Mouse (Mus musculus): Measurements from ENCODE around the gene Chrna10.

The Chrna10 gene

DNA sequence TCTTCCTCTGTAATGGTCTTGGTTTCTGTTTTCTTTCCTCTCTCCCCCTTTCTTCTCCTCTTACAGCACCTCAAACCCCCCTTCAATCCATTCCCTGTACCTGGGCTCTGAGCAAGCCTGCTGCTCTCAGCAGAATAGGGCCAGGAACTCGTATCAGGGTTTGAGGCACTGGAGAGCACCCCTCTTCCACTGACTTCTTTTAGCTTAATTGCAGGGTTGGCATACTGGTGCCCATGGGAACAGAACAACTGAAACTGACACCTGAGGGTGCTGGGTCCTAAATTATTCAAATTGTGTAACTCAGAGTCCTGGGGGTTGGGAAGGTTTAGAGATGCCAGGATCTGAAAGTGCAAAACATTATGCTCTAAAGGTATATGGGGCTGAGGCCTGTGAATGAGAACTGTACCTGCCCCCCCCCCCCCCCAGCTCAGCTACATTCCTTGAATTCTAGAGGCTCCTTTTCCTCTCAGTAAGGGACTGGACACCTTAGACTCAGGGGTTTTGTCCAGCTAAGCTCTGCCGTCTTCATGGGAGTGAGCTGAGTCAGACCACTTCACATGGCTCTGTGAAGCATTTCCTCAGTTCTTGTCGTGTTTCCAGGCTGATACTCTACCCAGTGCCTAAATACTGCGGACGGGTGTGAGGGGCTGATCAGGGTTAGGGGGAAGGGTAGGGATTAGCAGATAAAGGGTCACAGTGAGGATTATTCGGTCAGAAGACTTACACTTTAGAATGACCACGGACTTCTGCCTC, at the start of gene Chrna10:
Gene Chrna10 (minus strand): TSS at position 250 of the 753 bp plus-strand sequence.
- in situ Hi-C loops (cut with MseI, MboI) = no loop called here

DNA sequence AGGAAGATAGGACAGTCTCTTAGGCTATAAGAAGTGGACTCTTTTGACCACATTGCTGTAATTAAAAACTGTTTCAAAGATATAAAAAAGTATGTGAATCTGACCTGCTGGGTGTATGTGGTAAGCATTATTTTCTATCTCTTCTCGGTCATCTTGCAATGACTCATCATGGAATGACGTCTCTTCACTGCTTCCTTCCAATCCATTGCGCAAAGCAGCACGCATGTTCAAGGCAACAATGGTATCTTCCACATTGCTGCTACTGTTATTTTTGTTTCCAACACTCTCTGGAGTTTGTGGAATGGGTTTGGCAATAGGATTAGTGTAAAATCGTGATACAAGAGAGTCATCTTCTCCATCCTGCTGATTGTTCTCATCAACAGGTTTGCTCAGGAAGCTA, 37.1 kb upstream of the Chrna10 start:
- in situ Hi-C loops (cut with MseI, MboI) = no loop called here

DNA sequence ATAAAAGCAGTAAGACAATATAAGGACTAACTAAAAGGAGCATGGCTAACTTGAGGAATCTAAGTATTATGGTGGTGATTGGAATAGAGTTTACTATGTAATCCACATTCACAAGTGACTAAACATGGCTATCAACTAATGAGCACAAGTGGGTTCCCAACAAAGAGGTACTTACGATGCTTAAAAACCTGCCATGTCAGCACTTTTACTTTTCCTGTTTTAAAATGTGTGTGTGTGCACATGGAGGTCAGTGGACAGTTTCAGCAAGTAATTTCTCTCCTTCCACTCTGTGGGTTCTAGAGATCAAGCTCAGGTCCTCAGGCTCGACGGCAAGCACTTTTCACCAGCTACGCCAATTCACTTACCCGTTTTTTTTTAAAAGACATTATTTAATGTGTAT, 21.3 kb upstream of the Chrna10 start:
- in situ Hi-C loops (cut with MseI, MboI) = no loop called here

DNA sequence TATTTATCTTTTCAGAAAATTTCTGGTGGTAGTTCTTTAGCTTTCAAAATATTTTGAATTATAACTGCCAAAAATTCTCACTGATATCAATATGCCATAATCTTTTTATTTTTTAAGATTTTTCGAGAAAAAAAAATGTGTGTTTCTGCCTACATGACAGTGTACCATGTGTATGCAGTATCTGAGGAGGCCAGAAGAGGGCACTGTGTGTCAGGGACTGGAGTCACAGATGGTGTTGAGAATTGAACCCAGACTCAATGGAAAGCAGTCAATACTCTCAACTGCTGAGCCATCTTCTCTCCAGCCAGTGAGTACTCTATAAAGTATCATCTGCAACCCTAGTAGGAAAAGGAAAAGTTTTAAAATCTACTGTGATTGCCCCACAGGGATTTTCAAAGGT, 20.8 kb upstream of the Chrna10 start:
- in situ Hi-C loops (cut with MseI, MboI) = no loop called here

DNA sequence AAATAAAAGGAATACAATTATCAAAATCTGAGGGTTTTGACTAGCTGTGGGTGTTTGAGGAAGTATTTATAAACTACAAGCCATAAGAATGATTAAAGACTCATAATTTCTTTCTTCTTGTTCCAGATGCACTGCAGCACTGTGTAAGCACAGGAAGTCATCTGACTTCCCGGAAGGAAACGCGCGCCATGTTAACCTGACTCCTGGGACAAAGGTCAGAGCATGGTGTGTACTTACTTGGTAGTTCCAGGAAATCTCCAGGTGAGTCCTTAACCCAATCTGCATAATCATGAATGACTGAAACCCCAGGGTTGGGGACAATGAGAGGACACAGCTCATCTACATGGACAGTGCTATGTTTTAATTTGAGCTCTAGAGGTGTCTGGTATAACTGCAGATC, 15.8 kb upstream of the Chrna10 start:
- in situ Hi-C loops (cut with MseI, MboI) = no loop called here

DNA sequence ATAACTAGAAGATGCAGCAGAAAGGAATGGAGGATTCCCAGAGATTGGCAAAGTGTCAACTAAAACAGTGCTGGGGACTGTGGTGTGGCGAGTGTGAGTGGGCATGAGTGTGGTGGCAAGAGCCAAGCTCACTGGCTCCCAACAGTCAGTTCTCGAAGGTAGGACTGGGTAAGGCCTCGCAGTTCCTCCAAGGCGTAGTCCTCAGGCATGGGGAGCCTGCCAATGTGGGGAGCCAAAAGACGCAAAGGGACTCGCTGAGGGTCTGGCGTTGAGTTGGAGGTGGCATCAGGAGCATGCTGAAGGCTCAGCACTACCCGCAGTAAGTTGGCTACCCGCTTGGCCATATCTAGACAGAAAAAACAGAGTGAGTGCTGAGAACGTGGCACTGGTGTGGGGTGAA, 3.7 kb upstream of the Chrna10 start:
- in situ Hi-C loops (cut with MseI, MboI) = no loop called here

DNA sequence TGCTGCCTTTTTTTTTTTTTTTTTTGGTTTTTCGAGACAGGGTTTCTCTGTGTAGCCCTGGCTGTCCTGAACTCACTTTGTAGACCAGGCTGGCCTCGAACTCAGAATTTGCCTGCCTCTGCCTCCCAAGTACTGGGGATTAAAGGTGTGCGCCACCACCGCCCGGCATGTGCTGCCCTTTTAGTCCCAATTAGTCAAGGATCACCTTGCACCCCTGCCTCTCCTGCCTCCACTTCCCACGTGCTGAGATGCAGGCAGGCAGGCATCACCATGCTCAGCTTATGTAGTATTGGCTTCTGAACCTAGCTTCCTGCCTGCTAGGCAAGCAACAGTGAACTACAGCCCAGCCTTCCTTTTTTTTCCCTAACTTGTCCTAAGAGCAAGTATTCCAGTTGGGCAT, 754 bp upstream of the Chrna10 start:
- in situ Hi-C loops (cut with MseI, MboI) = no loop called here

DNA sequence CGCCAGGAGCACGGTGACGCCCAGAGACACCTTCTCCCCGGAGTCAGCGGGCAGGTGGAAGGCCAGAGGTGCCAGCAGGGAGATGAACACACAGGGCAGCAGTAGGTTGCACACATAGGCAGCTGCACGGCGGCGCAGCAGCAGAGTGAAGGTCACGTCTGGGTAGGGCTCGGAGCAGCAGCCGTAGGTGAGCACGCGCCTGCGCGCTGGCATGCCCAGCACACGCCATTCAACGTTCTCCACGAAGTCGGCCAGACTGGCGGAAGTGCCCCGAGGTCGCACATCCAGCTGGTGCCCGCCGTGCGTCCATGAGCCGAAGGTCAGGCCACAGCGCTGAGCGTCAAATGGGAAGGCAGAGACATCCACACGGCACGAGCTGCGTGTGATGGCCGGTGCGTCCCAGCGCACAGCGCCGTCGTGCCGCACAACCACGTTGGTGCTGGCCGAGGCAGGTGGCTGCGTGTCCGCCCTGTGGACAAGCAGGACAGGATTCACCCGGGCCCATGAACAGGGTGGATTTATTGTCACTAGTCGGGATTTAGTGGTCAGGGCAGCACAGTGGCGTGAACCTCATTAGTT, 3.4 kb downstream of the Chrna10 start:
- in situ Hi-C loops (cut with MseI, MboI) = no loop called here

DNA sequence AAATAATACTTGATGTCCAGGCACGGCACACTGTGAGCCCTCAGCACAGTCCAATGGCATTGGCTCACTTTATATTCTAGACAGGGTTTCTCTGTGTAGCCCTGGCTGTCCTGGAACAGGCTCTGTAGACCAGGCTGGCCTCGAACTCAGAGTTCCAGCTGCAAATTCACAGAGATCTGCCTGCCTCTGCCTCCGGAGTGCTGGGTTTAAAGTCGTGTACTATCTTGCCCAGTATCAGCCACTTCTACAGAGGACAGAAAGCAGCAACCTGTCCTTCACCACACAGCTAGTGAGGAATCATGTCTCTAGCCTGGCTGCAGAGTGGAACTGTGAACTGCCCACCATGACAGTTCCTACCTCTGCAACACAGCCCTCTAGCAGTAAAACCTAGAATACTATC, 6.9 kb downstream of the Chrna10 start:
- in situ Hi-C loops (cut with MseI, MboI) = no loop called here

DNA sequence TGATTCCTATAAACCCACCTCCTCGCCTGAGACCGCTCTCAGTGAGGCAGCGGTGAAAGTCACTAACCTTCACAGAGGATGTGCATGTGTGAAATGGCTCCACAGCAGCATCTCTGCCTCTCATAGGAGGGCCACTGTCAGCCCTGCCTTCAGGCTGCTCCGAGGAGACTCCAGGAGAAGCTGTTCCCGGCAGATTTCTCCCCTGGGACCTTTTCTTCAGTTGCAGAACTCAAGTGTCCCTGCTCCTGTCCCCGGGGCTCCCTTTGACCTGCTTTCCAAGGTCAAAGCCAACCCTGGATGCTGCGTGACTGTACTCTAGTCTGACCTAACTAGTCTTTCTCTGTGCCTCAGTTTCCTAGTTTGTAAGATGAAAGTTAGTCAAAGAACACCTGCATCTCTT, 7.5 kb downstream of the Chrna10 start, which contains the start of gene Art5:
Gene Art5 (minus strand): TSS at position 319 of the 400 bp plus-strand sequence.
- in situ Hi-C loops (cut with MseI, MboI) = no loop called here

DNA sequence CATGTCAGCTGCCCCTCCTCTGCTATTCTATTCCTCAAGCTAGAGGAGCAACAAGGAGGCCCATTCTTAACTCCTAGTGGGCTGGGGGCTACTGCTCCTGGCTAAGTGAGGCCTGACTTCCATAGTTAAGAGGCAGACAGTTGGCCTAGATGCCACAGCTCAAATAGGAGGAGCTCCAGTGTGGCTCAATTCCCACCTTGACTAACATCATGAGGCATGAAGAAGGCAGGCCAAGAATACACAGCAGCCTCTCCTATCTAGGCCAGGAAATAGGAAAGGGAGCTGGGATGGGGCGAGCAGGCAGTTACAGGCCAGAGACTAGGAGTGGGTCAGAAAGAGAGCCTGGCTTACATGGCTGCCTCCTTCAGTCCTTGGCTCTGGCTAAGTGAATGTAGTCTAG, 8.4 kb downstream of the Chrna10 start:
- in situ Hi-C loops (cut with MseI, MboI) = no loop called here

DNA sequence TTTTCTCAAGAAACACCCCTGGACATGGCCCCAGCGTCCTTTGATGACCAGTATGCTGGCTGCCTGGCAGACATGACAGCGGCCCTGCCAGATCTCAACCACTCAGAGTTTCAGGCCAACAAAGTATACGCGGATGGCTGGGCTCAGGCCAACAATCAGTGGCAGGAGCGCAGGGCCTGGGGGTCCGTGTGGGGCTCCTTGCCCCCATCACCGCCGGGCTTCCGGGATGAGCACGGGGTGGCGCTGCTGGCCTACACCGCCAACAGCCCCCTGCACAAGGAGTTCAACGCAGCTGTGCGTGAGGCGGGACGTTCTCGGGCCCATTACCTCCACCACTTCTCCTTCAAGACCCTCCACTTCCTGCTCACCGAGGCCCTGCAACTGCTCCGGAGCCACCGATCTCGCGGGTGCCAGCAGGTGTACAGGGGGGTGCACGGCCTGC, 9.9 kb downstream of the Chrna10 start:
- in situ Hi-C loops (cut with MseI, MboI) = no loop called here

DNA sequence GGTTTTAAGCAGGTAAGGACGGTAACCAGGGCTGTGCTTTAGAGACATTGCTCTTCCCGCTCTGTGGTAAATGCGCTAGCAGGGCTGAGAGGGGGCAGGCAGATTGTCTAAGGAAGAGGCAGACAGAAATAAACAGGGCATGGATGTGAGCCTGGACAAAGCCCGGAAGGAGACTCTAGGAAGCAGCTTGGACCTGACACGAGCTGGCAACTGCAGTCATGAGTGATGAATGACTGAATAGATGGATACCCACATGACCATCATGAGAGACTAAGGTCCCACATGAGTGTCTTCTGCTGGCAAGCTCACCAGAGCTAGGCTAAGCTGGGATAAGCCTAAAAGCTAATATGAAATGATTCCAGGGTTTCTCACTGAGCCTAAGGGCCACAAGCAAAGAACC, 12.5 kb downstream of the Chrna10 start:
- in situ Hi-C loops (cut with MseI, MboI) = no loop called here

DNA sequence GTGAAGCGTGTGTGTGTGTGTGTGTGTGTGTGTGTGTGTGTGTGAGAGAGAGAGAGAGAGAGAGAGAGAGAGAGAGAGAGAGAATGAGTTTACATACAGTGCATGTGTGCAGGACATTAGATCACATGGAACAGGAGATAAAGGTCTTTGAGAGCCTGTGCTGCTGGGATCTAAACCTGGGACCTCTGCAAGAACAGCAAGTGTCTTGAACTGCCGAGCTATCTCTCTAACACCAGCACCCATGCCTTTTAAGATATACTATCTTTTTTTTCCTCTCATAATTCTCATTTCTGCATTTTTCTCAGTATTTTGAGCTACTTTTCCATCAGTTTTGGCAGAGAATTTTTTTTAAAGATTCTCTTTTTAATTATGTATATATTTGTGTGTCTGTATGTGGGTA, 13.1 kb downstream of the Chrna10 start:
- in situ Hi-C loops (cut with MseI, MboI) = no loop called here

DNA sequence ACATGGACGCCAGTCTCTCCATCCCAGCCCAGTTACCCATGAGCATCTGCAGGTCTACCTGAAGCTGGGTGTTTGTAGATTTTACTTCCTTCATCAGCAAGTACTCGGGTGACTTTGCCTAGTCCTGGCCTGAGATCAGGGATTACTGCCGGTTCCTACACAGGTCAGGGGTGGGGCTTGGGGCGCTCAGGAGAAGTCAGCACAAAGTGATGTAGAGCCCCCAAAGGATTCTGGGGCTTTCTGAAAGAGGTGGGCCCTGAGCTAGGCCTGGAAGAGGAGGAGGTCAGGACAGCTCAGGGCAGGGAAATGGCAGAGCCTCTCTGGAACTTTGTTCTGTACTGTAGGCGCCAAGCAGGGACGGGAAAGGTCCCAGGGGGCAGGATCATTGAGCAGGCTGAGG, 13.9 kb downstream of the Chrna10 start:
- in situ Hi-C loops (cut with MseI, MboI) = no loop called here

DNA sequence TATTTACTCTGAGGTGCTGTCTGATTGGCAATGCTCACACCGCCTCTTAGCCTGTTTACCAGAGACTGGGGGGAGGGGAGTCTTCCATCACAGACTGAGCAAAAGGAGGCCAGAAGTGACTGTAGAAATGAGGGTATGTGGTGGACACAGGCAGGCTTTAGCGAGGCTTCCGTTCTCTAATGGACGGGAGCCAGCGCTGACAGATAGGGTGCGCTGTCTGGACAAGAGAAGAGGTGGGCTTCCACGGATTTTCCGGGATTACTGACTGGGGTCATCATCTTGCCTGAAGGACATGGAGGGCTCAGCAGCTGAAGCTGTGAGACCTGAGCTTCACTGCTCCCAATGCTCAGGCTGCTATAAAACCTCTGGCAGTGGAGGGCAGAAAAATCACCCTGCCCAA, 14.4 kb downstream of the Chrna10 start:
- in situ Hi-C loops (cut with MseI, MboI) = no loop called here

DNA sequence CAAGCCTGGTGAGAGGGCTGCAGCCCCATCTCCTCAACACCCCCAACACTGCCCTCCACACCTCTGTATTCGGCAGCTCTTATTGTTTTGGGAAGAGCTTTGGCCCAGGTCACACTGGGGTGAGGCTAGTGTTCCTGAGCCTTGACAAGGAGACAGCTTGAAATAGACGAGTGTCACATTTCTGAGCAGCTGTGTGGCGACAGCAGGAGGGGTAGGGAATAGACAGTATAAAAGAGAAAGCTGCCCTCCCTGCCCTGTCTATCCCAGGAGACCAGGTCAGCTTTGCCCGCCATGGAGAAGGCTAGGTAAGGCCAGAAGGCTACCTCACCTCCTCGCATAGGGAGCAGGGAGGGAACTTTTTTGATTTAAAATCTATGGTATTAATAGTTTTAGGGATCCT, 15.1 kb downstream of the Chrna10 start, which contains the start of gene Art1:
Gene Art1 (plus strand): TSS at position 257 of the 400 bp plus-strand sequence.
- in situ Hi-C loops (cut with MseI, MboI) = no loop called here

DNA sequence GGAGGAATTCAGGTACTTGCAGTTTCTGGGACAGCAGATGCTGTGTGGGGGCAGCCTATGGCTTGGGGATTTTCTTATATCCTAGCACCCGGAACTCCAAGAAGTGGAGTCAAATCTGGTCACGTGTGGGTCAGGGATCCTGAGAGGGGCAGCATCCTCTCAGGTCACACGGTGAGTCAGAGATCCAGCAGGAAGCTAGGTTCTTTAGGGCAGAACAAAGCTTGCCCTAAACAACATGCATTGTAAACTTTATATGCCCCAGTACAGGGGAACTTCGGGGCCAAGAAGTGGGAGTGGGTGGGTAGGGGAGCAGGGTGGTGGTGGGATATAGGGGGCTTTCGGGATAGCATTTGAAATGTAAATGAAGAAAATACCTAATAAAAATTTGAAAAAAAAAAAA, 15.8 kb downstream of the Chrna10 start:
- in situ Hi-C loops (cut with MseI, MboI) = no loop called here

DNA sequence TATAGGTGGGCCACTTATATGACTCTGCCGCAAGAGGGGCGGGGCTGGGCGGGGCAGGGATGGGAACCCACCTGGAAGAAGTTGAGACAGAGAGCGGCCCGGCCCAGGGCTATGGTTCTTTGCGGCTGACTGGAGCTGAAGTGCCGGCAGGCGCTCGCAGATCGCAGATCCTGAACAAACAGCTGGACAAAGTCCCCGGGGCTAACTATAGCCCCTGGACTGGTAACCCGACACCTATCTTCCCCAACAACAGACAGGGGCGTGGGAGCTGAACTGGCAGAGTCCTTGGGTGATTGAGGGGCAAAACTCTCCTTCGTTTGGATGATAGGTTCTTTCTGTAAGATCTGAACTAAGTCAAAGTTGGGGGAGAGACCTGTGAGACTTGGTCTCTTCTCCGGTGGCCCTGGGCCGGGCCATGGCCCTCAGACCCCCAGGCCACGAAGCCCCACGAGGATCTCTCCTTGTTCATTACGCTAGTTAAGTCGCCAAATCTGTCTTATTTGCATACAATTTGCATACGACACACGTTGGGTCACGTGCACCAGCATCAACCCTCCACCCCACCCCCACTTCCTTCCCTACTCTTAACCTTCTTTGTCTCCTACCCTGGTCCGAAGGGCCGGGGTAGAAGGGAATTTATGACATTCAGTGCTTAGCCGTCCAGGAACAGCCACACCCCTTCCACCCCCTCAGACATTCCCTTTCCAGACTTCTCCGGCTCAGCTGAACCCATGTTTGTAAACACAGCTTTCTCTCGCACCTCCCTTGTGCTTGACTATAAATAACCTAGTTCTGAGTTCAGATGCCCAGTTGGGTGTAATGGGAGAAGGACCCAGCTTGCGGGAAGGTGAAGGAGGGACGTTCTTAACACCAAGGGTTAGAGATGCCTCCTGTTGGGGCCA, 16.6 kb downstream of the Chrna10 start:
- in situ Hi-C loops (cut with MseI, MboI) = no loop called here

DNA sequence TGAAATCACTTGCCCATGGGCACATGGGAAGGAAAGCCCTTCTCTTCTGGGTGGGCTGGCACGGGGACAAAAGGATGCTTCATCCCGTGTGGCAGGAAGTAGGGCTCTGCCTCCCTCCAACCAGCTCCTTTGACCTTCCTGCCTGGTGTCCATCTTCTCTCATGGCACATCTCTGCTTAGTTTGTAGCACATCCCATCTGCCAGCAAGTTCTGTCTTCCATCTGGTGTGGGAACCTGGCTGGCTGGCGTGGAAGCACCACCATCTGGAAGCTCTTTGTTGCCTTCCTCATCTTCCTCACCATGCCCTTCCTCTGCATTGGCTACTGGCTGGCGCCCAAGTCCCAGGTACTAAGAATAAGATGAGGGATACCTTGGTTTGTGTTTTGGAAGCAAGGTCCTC, 29.3 kb downstream of the Chrna10 start:
- in situ Hi-C loops (cut with MseI, MboI) = no loop called here

DNA sequence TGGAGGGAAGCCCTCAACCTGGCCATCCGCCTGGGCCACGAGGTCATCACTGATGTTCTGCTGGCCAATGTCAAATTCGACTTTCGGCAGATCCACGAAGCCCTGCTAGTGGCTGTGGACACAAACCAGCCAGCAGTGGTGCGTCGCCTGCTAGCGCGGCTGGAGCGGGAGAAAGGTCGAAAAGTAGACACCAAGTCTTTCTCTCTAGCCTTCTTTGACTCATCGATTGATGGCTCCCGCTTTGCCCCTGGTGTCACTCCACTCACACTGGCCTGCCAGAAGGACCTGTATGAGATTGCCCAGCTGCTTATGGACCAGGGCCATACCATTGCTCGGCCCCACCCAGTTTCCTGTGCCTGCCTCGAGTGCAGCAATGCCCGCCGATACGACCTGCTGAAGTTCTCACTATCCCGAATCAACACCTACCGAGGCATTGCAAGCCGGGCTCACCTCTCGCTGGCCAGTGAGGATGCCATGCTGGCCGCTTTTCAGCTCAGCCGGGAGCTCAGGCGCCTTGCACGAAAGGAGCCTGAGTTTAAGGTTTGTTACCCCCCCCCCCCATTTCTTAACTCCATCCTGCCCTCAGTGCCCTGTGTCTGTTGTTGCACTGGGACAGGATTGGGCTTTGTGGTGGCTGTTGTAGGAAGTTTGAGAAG, 32.5 kb downstream of the Chrna10 start:
- in situ Hi-C loops (cut with MseI, MboI) = no loop called here

DNA sequence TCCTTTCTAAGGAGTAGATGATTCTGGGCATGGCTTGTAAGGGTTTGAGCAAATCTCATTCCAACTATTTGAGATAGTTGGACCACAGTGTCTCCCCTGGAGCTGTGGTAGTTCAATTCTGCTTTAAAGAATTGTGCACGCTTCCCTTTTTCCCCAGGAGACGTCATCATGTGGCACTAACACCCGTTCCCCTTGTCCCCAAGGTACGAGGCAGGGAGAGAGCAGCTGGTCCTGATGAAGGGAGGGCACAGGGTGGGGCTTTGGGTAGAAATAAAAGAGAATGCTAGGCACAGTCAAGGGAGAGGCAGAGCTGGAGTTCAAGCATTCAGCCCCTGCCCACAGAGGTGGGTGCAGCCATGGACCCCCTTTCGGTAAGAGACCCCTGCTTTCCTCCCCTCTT, 33.8 kb downstream of the Chrna10 start, which contains the start of gene Trpc2:
Gene Trpc2 (plus strand): TSS at position 301 of the 400 bp plus-strand sequence.
- in situ Hi-C loops (cut with MseI, MboI) = no loop called here
